Mouse (Mus musculus): ENCODE results near the gene Znfx1. TPM values are rescaled to one million over a fixed set of nuclear protein-coding genes. Genes with fewer than 3 reads are reported as not detected.
A peak's percentile ranks its signal among the peaks of the same experiment; 100 is the strongest.

The Znfx1 gene
- polyA plus RNA-seq (2015; fragmentation: Nextera tagmentation; extraction: Ambion mirVana), result 9.5 and 10.1 TPM in 2 replicates

DNA sequence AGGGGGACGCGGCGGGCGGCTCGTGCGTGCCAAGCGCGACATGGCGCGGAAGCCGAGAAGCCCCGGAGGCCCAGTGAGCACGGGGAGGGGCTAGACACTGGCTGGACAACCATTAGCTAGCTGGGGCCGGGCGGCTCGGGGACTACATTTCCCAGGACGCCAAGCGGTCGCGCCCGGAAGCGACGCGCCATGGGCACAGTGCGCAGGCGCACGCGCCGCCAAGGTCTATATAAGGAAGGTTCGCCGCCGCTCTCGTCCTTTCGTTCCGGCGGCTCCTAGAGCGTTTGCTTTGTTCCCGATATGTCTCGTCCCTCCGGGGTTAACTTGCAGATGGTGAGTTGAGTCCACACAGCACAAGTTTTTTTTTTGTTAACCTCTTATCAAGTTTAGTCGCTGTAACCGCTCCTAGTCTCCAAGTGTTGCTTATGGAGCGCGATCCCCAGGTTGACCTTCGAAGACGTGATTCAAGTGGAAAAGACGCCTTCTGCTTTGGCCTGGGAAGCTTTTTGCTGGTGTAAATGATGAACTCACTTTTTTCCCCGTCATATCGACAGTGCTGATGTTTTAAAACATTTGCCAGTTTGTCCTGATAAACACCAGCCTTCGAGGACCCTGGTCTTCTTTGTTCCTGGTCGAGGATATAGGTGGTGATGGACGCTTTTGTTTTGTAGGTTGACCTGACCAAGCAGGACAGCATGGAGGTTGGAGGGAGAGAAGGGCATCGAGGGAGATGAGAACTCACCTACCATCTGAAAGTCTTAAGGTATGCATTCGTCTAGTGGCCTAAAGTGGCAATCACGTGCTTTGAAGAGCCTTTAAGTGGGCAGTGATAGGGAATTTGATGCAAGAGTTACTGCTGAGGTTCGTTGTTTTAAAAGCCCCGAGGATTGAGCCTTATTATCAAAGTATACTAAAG is at the start of gene Znfx1:
Gene Znfx1 (minus strand): TSS at position 51 of the 916 bp plus-strand sequence.
- Histone ChIP-seq H3K27ac (peak within 1 kb of the TSS; percentile 94), H3K9me3 (no peaks in the 10 kb centered on the region), H3K4me2 (peak within 1 kb of the TSS; percentile 80), H3K4me1 (peaks cover 39% of the 10 kb centered on the region), H3K9ac (peak within 1 kb of the TSS; percentile 95), H3K4me3 (peak within 1 kb of the TSS; percentile 78), H3K27me3 (replicated peaks) (no peaks in the 10 kb centered on the region), H3K36me3 (replicated peaks) (peaks cover 15% of the 10 kb centered on the region)
- peak; percentile 94 for ATAC-seq (replicated peaks)
- 1% methylated on average over 55 of the region's 57 CpGs for WGBS

DNA sequence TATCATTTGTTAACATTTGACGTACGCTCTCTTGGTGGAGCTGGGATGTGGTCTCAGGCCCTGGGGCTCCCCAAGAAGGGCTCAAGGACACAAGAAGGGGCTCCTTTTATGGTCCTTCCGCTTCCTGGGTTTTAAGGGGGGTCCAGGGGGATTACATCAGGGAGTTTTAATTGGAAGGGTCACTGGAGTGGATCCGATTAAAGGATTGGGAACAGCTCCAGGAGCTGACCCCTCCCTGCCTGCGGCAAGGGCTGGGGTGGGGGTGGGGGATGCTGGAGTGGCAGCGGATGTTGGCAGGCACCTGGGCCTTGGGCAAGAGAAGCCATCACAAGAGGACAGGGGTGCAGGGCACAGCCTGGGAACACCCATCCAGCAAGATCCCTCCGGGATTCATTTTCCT is 49.4 kb upstream of the Znfx1 start:
- ATAC-seq (replicated peaks), result peak; percentile 43
- H3K9me3 ChIP-seq, result no peaks in the 10 kb centered on the region
- H3K4me2 ChIP-seq, result no peak overlapping the region
- H3K9ac ChIP-seq, result no peak overlapping the region
- 32% methylated on average over 7 of the region's 7 CpGs for WGBS
- H3K27ac ChIP-seq, result no peak overlapping the region
- no peak overlapping the region for H3K4me3 ChIP-seq
- H3K27me3 ChIP-seq (replicated peaks), result no peaks in the 10 kb centered on the region
- H3K4me1 ChIP-seq, result peaks cover 9% of the 10 kb centered on the region
- no peaks in the 10 kb centered on the region for H3K36me3 ChIP-seq (replicated peaks)

GRCm38 (mm10) chr2:167109506-167109905 is 46.7 kb upstream of the Znfx1 start:
- no peak overlapping the region for H3K4me2 ChIP-seq
- H3K36me3 ChIP-seq (replicated peaks), result peaks cover 5% of the 10 kb centered on the region; the same call in 1 of the 2 replicates
- no peak overlapping the region for H3K9ac ChIP-seq
- no peaks in the 10 kb centered on the region for H3K27me3 ChIP-seq (replicated peaks)
- ATAC-seq (replicated peaks), result no peak
- H3K9me3 ChIP-seq, result no peaks in the 10 kb centered on the region
- WGBS, result 85% methylated on average over 8 of the region's 8 CpGs
- peaks cover 9% of the 10 kb centered on the region for H3K4me1 ChIP-seq
- no peak overlapping the region for H3K4me3 ChIP-seq
- no peak overlapping the region for H3K27ac ChIP-seq

DNA sequence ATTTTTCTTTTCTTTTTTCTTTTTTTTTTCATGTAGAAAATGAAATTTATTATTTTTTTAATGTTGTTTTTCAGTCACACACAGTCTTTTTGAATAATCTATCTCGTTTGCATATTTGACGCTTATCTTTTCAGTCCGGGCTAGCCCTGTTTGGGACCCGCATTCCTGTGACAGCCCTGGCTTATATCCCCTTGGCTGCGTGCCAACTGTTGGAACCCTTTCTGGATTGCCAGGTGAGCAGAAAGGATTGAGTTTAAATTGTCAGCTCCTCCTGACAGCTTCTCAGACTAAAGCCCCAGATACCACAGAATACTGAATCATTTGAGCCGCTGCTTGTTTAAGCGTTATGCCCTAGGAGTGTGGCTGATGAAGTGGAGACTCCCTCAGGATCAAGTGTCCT is 40.7 kb upstream of the Znfx1 start:
- Histone ChIP-seq H3K4me2 (no peak overlapping the region), H3K9ac (no peak overlapping the region), H3K36me3 (replicated peaks) (peaks cover 5% of the 10 kb centered on the region; the same call in 1 of the 2 replicates), H3K4me1 (no peaks in the 10 kb centered on the region; the same call in 1 of the 2 replicates), H3K27ac (peak overlapping the region; percentile 42; the same call in 1 of the 2 replicates), H3K27me3 (replicated peaks) (no peaks in the 10 kb centered on the region), H3K4me3 (no peak overlapping the region), H3K9me3 (no peaks in the 10 kb centered on the region)
- 63% methylated on average over 7 of the region's 7 CpGs for WGBS
- no peak for ATAC-seq (replicated peaks)

DNA sequence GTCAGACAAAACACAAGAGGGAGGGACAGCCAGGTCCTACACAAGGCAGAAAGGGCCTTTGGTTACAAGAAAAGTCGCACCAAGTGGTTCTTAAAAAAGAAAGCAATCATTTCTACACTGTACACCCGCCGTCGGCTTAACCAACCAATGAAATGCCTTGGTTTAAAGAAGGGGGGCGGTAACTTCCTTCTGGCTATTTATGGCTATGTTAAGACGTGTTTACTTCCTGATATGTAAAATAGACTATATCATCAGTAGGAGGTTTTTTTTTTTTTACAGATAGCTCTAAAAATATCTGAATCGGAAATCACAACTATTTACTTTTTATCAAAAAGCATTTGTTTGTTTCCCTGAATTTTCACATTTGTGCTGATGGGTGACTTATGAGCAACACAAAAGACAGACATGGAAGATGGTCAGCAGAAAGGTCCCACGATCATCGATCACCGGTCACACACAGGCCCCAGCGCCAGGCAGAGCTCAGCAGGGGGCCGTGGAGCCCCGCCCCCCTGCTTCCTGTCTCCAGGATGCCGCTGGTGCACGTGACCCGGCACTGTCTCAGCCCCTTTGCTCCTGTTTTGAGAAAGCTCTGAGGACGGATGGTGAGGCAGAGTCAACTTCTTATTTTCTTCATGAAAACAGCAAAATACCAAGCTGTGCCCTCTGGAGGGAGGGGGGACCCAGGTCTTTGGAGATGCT is 39.1 kb upstream of the Znfx1 start:
- no peak overlapping the region for H3K4me2 ChIP-seq
- H3K36me3 ChIP-seq (replicated peaks), result peaks cover 5% of the 10 kb centered on the region; the same call in 1 of the 2 replicates
- no peak overlapping the region for H3K27ac ChIP-seq
- ATAC-seq (replicated peaks), result no peak
- H3K4me1 ChIP-seq, result no peaks in the 10 kb centered on the region; the same call in 1 of the 2 replicates
- WGBS, result 83% methylated on average over 17 of the region's 17 CpGs
- H3K9me3 ChIP-seq, result no peaks in the 10 kb centered on the region
- no peaks in the 10 kb centered on the region for H3K27me3 ChIP-seq (replicated peaks)
- H3K4me3 ChIP-seq, result no peak overlapping the region
- no peak overlapping the region for H3K9ac ChIP-seq

GRCm38 (mm10) chr2:167094688-167095087 is 31.9 kb upstream of the Znfx1 start:
- ATAC-seq (replicated peaks), result no peak
- no peak overlapping the region for H3K27ac ChIP-seq
- no peaks in the 10 kb centered on the region for H3K27me3 ChIP-seq (replicated peaks)
- H3K4me3 ChIP-seq, result no peak overlapping the region
- H3K9me3 ChIP-seq, result no peaks in the 10 kb centered on the region
- H3K36me3 ChIP-seq (replicated peaks), result no peaks in the 10 kb centered on the region
- WGBS, result 89% methylated on average over 4 of the region's 4 CpGs
- no peaks in the 10 kb centered on the region for H3K4me1 ChIP-seq
- H3K4me2 ChIP-seq, result no peak overlapping the region
- no peak overlapping the region for H3K9ac ChIP-seq

DNA sequence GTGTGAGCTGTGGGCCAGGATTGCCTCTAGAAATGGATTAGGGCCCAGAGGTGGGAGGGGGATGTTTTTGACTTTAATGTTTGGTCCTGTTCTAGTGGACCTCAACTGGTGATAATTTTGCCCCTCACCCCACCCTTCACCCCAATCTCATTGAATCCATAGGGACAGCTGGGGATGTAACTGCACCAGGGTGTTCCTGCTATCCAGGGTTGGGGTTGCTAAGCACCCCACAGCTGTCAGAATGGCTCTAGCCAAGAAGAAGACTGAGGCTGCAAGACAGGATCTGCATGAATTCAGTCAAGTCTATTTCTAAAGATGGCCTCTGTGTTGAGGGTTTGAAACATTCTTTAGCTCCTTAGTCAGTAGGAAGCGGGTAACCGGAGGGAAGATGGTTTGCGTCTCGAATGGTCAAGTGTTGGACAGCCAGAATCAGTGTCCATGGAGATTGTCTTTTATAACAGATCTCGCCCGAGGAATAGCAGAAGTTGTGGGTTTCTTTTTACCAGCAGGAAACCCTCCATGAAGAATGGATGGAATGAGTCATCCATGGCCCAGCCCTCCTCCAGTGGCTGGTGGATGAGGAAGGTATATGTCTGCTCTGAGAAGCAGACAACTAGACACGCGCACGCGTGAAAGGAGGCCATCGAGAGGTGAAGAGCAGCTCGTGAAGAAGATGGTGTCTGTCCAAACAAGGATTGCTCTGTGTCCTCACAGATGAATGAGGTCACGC is 30.5 kb upstream of the Znfx1 start:
- H3K36me3 ChIP-seq (replicated peaks), result no peaks in the 10 kb centered on the region
- no peaks in the 10 kb centered on the region for H3K9me3 ChIP-seq
- H3K4me3 ChIP-seq, result no peak overlapping the region
- no peak overlapping the region for H3K27ac ChIP-seq
- H3K27me3 ChIP-seq (replicated peaks), result no peaks in the 10 kb centered on the region
- H3K4me1 ChIP-seq, result no peaks in the 10 kb centered on the region
- no peak overlapping the region for H3K4me2 ChIP-seq
- no peak overlapping the region for H3K9ac ChIP-seq
- ATAC-seq (replicated peaks), result no peak
- 93% methylated on average over 13 of the region's 13 CpGs for WGBS

DNA sequence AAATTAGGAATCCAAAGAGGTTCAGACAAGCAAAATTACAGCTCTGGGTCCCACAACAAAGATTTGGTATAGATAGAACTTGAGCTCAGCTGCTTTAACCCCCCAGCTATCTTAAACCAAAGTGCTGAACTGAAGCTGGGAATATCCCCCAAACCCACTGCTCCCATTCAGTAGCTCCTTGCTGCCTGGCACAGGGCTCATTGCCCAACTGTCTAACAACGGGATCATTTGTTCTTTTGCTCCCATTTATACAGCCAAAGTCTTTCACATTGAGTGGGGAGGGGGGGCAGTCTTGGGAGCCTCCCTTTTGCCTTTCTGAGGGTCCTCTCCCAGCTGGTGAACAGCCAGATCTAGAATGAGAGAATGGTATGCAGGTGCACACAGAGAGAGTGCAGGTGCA is 27.5 kb upstream of the Znfx1 start:
- Histone ChIP-seq H3K27me3 (replicated peaks) (no peaks in the 10 kb centered on the region), H3K9ac (no peak overlapping the region), H3K27ac (no peak overlapping the region), H3K4me3 (no peak overlapping the region), H3K9me3 (no peaks in the 10 kb centered on the region), H3K4me2 (no peak overlapping the region), H3K36me3 (replicated peaks) (no peaks in the 10 kb centered on the region), H3K4me1 (no peaks in the 10 kb centered on the region)
- 69% methylated on average over 1 of the region's 1 CpGs for WGBS
- ATAC-seq (replicated peaks), result no peak

- no peak for ATAC-seq (replicated peaks)
- H3K36me3 ChIP-seq (replicated peaks), result no peaks in the 10 kb centered on the region
- 93% methylated on average over 5 of the region's 5 CpGs for WGBS
- H3K4me2 ChIP-seq, result no peak overlapping the region
- H3K27ac ChIP-seq, result no peak overlapping the region
- peaks cover under 1% of the 10 kb centered on the region; the same call in 1 of the 2 replicates for H3K4me1 ChIP-seq
- no peak overlapping the region for H3K4me3 ChIP-seq
- no peaks in the 10 kb centered on the region for H3K27me3 ChIP-seq (replicated peaks)
- no peak overlapping the region for H3K9ac ChIP-seq
- H3K9me3 ChIP-seq, result no peaks in the 10 kb centered on the region
Observed at GRCm38 (mm10) chr2:167086836-167087235, 24.0 kb upstream of the Znfx1 start.

DNA sequence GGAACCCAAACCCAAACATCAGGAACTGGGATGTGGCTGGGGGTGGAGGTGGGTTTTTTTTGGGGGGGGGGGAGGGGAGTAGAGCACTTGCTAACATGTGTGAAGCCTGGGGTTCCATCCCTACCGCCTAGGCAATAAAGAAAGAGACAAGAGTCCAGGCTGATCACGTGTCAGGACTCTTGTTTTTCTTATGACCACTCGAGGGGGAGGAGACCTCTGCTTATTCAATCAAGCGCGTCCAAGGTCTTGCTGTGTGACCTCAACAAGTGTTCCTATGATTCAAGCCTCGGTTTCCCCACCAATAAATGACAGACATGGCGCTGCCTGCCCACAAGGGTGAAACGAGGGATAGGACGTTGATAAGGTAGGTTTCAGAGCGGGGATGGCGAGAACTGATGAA is 23.3 kb upstream of the Znfx1 start:
- Histone ChIP-seq H3K4me3 (no peak overlapping the region), H3K4me2 (no peak overlapping the region), H3K9ac (no peak overlapping the region), H3K4me1 (peaks cover 5% of the 10 kb centered on the region), H3K27me3 (replicated peaks) (no peaks in the 10 kb centered on the region), H3K36me3 (replicated peaks) (no peaks in the 10 kb centered on the region), H3K27ac (no peak overlapping the region), H3K9me3 (no peaks in the 10 kb centered on the region)
- 73% methylated on average over 11 of the region's 11 CpGs for WGBS
- no peak for ATAC-seq (replicated peaks)

GRCm38 (mm10) chr2:167081639-167082038 is 18.8 kb upstream of the Znfx1 start:
- ATAC-seq (replicated peaks), result 0 out of 2 replicates have a peak, but pooled peaks have one; percentile 48
- 30% methylated on average over 4 of the region's 4 CpGs for WGBS
- H3K9ac ChIP-seq, result 0 out of 2 replicates have a peak overlapping the region, but pooled peaks have one; percentile 14

DNA sequence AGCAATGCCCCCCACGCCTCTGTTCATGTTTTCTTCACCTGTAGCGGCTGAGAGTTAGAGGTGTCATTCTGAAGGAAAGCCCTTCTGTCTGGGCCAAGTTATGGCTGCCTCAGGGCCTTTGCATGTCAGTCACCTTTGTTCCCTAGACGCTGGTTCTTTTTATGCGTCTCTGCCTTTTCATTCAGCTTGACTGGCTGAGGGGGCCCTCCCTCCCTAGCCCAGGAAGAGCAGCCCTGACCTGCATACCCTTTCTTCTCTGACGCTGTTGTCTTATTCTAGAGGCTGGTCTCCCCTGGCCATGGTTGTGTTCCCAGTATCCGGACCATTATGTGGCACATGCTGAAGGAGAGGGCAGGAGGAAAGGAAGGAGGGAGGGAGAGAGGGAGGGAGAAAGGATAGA is 18.3 kb upstream of the Znfx1 start:
- Histone ChIP-seq H3K4me3 (no peak overlapping the region), H3K9me3 (no peaks in the 10 kb centered on the region), H3K27ac (no peak overlapping the region), H3K9ac (no peak overlapping the region), H3K36me3 (replicated peaks) (no peaks in the 10 kb centered on the region), H3K27me3 (replicated peaks) (no peaks in the 10 kb centered on the region), H3K4me1 (peaks cover 19% of the 10 kb centered on the region), H3K4me2 (no peak overlapping the region)
- no peak for ATAC-seq (replicated peaks)
- 55% methylated on average over 6 of the region's 6 CpGs for WGBS

More at GRCm38 (mm10) chr2:167081639-167082038, 18.8 kb upstream of the Znfx1 start:
- Histone ChIP-seq H3K9me3 (no peaks in the 10 kb centered on the region), H3K36me3 (replicated peaks) (no peaks in the 10 kb centered on the region), H3K4me1 (peaks cover 19% of the 10 kb centered on the region), H3K27ac (no peak overlapping the region), H3K4me2 (no peak overlapping the region), H3K4me3 (no peak overlapping the region), H3K27me3 (replicated peaks) (no peaks in the 10 kb centered on the region)

Measured in midbrain, embryonic 15.5 days (tissue).